Mouse (Mus musculus) heart, adult 11 months (tissue): ENCODE measurements at regions not wholly inside any gene's neighbourhood (a gene's known extent, or its start where the extent isn't known, plus 50 kb on each side); places are given as distances from the start of the nearest gene placed in this dataset.

Source experiments
- DNase-seq: peaks from one replicate; pipeline ENCODE4 v3.0.0; 2022

DNA sequence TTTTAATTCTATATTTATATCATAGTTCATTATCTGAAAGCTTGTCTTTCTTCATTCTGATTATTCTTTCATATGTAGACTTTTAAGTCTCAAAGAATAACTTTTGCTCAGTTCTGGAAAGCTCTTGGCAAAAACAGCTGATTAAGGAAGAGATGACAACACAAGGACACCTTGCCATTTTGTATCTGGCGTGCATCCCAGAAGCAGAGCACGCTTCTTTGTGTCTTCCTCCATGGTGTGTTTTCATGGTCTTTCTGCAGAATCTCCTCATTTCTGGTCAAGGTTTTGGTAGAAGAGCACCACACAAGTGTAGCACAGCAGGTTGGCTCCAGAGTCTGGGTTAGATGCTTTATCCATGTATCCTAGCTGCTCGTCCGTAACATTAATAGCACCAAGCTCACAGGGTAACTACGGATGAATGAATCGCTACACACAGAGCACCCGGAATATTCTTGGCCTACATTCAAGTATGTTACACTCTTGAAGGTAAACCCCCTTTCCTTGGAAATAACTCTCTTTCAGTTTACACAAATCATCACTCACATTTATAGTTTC is 148.9 kb upstream of the Ddhd1 start:
- DNase-seq, result peak; percentile 4

DNA sequence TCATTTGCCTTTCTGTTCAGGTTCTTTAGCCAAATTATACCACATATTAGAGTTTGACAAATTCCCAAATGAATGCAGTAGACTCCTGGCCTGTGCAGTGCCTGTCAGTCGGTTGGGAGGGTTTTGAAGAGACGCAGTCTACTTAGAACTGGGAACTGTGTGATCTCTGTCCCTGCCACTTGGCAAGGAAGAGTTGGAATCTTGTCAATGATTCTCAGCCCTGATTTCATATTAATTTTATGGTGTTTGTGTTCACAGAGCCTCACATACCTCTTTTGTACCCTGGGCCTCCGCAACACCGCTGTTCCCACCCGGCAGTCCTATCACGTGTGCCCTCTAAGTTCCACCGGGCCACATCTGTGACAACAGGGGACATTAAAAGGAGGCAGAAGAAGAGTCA is 149.8 kb upstream of the Ddhd1 start:
- peak; percentile 76 for DNase-seq

DNA sequence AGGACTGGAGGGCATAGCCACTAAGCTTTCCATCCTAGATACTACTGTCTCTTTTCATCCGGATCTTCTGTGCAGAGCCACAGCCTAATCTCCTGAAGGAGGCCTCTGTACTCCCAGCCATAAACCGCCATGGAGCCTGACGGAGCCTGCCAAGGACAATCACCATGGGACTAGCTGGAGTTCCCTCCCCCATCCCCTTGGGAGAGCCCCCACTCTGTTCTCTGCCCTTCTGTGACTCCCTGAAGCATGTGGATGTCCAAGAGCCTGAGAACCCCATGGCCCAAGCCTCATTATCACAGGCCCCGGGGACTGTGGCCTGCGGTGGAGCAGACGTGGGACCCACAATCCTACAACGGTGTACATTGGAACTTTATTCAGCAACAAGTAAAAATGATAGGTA is 151.5 kb upstream of the Ddhd1 start:
- DNase-seq, result peak; percentile 92

DNA sequence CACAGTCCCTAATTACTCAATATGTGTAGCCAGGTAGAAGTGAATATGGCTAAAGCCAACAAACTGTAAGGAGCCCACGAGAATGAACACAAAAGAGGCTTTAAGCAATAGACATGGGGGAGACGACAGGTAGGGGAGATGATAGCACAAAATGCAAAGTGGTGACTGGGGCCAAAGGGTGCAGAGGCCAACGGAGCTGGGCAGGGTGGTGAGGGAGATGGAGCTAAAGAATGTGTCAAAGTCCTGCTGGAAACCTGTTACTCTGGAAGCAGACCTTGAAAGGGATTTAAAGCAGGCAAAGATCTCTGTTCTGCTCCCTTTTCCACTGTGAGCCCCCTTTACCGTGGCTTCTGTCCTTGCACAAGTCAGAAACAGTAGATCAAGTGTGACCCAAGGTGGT is 152.2 kb upstream of the Ddhd1 start:
- DNase-seq, result peak; percentile 52

DNA sequence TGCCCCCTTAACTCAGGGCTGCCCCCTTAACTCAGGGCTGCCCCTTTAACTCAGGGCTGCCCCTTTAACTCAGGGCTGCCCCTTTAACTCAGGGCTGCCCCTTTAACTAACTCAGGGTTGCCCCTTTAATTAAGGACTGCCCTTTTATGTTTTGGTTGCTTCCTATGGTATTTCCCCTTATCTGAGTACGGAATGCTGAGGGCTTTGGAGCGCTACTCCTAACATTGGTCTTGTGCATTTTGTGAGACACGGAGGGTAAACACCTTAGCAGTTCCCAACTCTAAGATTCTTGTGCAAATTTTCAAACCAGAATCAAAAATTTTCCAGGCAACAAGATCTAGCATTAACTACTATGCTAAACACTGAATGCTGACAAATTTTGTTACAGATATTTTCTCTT is 152.7 kb upstream of the Ddhd1 start:
- peak; percentile 28 for DNase-seq

DNA sequence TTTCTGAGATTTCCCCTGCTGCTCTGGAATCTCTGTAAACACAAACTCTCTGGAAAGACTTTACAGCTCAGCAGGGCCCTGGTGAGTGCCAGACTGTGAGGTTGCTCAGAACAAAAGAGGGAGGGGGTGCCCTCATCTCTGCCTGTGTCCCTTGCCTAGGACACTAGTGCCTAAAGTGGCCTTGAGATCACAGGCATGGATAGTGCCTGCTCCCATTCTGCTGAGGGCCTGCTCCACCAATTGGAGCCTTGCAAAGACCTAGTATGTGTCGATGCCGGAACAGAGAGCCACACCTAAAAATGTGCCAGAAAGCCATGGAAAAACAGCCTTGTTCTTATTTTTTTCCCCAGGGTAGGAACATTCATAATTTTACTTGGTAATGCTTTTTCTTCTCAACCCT is 157.7 kb upstream of the Ddhd1 start:
- peak; percentile 79 for DNase-seq

DNA sequence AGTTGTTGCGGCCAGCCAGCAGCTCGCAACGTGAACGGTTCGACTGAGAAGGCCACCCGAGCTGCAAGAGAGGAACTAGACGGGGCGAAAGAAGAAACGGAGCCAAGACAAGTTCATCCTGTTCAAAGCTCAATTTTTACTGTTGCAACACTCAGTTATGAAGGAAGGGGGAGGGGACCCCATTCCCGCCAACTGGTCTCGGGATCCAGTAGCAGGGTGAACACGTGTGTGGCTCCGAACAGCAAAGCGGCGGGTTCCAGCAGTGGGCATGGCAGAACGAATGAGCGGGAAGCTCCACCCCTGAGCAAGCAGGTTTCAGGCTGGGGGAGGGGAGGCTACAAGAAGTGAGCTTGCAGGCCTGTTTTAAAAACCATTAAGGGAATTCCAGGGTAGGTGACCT is 158.7 kb upstream of the Ddhd1 start:
- DNase-seq, result peak; percentile 90

DNA sequence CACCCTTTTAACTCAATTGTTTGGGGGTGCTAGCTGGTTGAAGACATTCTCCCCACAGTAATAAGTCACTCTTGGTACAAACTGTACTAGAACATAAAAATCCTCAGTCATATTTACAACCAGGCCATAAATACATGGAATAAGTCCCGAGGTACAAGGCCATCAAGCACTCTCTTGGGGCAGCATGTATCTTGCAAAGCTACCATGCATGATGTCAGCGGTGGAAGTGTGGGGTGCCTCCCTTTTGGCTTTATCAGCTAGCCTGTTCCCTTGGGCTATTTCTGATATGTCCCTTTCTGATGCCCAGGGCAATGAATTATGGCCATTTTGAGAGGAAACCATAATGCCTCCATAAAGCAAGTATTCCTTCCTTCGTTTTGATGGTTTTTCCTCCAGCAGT is 159.8 kb upstream of the Ddhd1 start:
- DNase-seq, result no peak

DNA sequence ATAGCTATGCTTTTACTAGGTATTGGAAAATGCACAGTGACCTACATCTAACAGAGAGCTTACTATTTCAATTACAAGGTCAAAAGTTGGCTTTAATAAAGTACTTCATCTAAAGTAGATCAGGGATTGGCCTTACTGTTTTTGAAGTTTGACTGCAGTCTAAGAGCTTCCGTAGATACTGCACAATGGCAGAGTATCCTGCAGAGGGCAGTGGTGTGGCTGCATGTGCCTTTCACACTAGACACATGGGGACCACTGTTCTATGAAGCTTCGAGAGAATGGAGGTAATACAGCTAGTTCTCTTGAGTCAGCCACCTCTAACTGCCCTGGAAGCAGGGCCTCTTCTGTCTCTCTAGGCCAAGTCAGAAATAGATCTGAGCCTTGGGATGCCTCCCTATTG is 166.7 kb upstream of the Ddhd1 start:
- DNase-seq, result peak; percentile 53

DNA sequence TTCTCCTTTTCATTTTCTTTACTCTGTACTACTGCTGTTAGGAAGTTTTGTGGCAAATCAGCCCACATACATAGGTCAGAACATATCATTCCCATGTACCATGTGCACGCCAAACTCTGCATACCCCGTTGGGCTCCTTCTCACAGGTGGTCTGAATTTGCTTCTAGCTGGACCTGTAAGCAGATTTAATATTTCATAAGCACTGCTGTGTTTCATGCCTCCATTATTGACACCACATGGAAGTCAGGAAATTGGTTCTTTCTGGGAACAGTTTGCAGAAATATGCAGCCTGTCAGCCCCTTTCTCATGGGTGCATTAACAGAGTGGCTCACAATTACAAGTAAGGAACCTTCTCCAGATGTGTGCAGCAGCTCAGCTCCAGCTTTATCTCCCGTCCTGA is 168.1 kb upstream of the Ddhd1 start:
- DNase-seq, result peak; percentile 63

DNA sequence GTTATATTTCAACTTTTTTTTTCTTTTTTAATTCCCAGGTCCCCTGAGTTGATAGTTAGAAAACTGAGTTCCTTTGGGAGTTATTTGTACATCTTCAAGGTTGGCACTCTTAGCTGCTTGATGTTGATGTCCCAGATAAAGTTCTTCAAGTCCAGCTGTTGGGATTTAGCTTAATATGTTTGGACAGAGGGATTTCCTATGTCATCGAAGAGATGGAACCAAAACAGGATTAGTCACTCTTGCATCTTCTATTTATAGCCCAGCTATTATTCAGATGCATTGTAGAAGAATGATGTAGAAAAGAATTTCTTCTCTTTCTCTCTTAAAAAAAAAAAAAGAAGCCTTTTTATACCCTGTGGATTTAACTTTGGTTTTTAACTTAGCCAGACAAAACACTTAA is 169.2 kb upstream of the Ddhd1 start:
- no peak for DNase-seq

DNA sequence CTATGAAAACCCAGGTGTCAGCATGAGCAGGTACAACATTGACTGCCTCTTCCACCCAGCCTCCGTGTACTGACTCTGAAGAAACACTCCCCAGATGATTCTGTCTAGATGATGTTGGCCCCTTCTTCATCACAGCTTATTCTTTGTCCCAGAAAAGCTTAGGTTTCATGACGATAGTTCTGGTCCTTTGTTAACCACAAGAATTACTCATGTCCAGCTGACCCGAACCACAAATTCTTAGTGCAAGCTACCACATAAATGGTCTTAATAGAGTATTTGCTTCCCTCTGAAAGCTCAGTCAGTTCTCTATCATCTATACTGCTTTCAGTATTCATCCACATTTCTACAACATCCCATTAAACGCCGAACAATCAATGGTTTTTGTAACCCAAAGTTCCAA is 172.5 kb upstream of the Ddhd1 start:
- DNase-seq, result peak; percentile 39

DNA sequence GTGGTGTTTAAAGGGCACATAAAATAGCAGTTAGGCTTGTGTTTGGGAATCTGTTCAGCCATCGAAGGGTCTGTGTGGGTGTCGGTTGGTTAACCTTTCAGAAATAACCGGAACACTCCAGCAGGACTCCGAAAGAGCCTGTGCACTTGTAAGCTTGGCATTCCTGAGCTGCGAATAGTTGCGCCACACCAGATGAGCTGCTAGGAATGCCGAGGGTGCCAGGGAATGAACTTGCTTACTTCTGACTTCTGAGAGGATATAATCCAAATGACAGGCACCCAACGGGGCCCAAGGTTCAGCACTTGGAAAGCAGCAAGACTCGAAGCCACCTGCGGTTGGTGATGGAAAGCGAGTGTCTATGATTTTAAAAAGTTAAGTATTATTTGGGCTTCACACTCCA is 179.1 kb upstream of the Ddhd1 start:
- DNase-seq, result peak; percentile 61

DNA sequence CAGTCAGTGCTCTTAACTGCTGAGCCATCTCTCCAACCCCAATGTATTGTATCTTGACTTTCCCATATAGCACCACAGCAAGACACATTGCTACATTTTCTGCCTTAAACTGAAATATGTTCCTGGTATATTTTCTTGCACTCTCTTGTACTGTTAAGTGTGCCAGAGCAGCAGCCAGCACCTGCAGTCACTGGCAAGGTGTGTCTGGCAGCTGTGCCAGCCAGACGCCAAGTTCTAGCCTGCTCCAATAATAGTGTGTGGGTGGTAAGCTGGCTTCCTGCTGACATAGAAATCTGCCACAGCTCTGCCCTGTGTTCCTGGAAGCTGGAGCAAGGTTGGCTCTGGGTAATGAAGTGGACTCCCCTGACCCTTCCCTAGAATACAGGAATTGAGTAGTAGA is 185.9 kb upstream of the Ddhd1 start:
- DNase-seq, result no peak

DNA sequence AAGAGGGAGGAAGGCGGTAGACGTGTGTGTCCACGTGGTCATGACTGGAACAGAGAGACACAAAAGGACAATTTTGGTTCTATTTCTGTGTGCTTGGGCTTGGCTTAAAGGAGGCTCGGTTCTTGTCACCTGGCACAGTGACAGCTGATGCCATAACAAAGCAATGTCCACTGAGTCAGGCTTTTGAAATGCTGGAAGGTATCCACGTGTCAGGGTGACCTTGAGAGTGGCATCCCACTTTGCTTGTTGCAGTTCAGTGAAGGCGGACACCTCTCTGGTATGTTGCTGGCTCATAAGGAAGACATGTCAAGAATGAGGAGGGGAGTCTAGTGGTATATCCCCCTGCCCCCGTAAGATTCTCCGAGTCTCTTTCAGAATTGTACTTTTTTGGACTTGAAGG is 192.6 kb upstream of the Ddhd1 start:
- DNase-seq, result no peak

DNA sequence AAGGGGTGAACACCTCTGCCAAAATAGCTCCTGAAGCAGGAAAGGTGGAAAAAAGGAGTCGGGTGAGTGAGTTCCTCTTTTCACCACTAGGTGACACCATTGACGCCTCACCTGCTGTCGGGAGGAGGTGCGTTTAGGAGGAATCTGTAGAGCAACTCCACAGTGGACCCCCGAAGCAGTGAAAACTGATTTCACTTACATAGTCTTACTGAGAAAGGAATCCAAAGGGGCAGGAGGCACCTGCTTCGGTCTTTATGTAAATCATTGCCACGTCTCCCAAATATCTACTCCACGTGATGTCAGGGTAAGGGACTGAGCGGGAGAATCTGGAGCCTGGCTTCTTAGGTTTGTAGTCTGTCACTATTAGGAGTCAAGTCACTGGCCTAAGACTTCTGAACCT is 220.5 kb upstream of the Ddhd1 start:
- DNase-seq, result no peak

DNA sequence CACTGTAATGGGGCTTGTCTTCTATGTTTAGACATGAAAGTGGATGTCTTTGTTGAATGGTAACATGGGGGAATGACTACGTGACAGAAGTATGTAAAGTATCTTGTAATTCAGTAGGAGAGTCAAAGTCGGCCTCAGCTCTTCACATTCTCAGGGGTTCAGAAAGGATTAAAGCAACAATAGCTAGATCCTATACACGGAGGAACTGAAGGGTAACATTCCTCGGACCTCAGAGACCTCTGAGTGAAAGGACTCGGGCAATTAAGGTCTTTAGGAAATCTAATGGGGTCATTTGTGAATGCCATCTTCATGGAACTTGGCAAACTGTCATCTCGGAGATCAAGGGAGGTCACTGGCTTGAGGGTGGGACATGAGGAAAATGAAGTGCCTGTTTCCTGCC is 262.8 kb upstream of the Ddhd1 start:
- no peak for DNase-seq

DNA sequence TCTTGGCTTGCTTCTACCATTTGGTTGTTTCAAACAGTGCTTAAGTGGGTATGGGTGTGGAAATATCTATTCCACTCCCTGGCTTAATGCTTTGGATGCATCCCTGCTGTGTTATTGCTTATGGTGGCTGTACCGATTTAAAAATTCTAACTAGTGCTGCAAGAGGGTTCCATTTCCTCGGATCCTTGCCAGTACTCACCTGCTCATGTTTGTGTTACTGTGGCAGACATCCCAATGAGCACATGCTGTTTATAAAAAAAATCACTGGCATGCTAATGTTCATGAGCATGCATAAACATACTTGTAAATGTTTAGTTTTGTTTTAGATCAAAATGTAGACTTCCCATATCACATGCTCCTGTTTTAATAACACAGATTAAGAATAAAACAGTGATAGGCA is 285.6 kb upstream of the Ddhd1 start:
- DNase-seq, result no peak

DNA sequence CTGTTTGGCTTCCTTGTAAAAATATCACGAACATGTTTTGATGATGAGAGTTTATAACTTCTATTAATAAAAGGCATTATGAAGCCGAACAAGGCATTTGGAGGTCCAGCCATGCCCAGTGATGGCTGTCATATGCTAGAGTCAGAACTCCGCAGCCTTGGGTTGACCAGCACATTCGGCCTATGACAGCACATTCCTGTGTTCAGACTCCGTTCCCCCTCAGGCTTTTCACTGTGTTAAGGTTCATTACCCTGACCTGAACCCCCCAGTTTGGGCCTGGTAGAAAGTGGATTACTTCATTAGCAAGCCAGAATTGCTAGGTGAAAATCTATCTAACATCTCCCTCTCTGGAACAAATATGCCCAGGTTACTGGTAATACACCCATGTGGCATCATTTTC is 286.2 kb upstream of the Ddhd1 start:
- DNase-seq, result peak; percentile 73

DNA sequence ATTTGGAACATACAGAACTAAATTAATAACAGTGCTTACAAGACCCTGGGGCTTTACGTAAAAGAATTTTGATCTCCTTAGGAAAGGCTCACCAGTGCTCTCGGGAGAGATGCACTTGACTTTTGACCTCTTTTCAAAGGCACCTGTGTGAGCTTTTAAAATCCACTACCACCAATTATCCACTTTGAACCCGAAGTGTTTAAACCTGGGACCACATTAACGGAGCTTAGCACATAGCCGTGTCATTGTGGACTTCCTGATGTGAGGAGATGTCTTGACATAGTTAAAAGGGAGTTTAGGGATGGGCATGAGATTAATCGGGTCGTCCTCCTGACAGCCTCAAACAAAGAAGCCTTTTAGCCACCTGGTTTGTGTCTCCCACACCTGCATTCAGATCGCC is 286.6 kb upstream of the Ddhd1 start:
- peak; percentile 35 for DNase-seq

DNA sequence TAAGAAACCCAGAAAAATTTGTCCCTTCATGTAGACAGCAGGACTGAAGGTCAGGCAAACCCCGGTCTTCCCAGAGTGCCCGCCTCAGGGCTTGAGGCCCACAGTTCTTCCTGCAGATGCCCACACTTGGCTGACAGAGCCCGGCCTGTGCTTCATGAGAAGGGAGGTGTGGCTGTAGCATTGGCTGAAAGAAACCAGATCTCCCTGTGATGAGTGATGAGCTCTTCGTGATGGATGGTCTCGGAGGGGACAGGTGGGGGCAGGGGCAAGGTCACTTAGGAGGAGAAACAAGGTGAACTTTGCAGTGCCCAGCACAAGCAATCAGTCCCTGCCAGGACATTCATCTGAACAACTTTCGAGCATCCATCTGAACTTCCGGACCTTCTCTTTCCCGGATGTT is 298.7 kb upstream of the Ddhd1 start:
- DNase-seq, result peak; percentile 93

DNA sequence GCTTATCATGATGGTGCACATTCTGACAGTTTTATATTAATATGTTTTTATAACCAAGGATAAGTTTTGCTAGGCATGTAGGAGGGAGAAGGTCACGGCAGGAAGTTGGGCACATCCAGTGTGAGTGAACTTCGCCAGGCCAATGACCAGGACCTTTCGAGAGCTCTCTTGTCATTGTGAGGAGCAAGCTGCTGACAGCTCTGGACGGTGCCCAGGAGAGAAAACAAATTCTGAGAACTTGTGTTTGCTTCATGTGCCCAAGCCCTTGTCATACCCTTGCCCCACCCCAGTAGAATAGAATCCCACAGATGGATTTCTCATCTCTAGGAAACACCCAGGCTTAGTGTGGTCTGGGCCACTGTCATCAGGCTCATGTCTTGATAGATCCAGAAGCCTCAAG is 304.5 kb upstream of the Ddhd1 start:
- DNase-seq, result peak; percentile 91

DNA sequence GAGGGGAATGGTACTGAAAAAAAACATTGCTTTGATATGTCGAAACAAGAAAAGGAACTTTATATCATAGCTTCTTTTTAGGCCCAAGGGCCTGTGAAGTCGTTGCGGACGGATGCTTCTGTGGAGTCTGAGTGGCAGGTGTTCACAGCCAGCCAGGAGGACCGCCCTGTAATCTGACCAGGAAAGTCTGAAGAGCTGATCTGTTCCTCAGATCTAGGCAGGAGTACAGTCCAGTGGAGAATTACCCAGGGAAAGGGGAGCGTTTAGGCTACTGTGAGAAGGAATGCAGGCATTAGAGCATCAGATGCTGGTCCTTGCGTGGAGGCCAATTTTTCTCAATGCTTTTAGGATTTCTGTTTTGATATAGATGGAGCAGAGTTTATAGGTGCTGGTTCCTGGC is 306.1 kb upstream of the Ddhd1 start:
- DNase-seq, result peak; percentile 85

DNA sequence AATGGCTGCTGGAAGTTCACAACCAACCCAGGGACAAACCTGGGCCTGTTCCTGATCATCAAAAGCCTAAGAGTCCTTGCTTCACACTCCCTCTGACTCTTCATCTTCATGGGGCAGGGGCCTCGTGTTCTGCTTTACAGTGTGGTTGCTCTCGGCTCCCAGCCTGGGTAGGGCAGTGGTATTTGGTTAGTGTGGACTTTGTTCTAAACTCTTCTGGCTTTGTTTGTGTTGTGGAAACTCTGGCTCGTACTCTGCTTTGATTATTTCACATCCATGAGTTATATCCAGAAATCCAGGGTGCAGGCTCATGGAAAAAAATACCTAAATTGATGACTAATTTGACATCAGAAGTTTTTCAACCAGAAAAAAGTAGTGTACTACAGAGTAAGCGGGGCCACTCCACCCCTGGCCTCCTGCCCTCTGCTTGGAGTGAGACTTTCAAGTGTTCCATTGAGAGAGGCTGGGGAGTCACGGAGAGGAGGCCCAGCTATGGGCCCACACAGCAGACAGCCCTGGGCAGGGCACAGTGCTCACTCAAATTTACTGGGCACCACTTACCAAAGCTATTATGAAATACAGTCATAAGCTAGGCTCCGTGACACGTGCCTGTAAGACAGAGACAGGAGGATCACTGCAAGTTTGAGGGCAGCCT is 325.4 kb upstream of the Ddhd1 start:
- DNase-seq, result peak; percentile 88

DNA sequence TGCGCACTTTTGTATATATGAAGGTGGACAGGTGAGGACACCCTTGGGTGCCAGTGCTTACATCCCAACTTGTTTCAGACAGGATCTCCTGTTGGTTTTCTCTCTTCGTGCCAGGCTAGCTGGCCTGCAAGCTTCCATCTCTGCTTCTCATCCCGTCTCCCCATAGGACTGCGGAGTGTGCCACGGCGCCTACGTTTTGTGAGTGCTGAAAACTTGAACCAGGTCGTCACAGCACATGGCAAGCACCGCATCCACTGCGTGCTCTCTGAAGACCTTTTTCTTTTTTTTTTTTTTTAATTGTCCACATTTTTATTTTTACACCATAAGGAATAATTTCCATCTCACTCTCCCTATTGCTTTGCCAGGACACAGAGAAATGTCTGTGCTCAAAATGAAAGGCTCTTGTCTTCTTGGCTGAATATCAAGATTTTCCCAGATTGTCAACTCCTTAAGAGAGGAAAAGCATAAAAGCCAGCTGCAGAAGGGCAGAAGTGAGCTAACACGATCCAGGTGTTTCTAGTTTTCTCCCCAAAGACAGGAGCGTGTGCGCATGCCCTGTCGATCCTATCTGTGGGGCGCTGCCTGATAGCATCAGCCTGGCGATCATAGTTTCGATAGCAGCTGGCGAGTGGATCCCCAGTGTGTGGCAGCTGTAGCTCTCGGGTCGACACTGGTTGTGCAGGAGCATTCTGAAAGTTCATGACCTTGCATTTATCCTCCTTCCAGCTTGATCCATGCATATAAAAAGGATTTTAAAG is 326.4 kb upstream of the Ddhd1 start:
- no peak for DNase-seq
